Mouse (Mus musculus) brain, embryonic 14.5 days (tissue): ENCODE data around the gene Olfr502. TPM values are rescaled to one million over a fixed set of nuclear protein-coding genes. Genes with fewer than 3 reads are reported as not detected.
"Not testable (repeated sequence)": the region's sequence is repeated elsewhere in the genome, so short reads cannot be mapped to it uniquely, and the experiment has no call there.

Source experiments
- DNase-seq: peaks from one replicate; pipeline ENCODE4 v3.0.0-alpha.2; 2011; ENCODE audit warnings: low read depth
- CTCF ChIP-seq: fragments of 200-500 bp; IDR thresholded peaks from 2 replicates; pipeline ENCODE4 v1.5.1; 2012; ENCODE audit warnings: inconsistent platforms, mild to moderate bottlenecking, moderate library complexity, borderline replicate concordance; ENCODE audit not compliant: insufficient read depth, insufficient read length; ENCODE audit errors: extremely low read depth
- POLR2A ChIP-seq: fragments of 200-500 bp; IDR thresholded peaks from 2 replicates; pipeline ENCODE4 v1.6.1; 2012; ENCODE audit warnings: mild to moderate bottlenecking, inconsistent platforms, borderline replicate concordance; ENCODE audit not compliant: poor library complexity, insufficient read depth, insufficient read length, severe bottlenecking; ENCODE audit errors: extremely low read depth
- polyA plus RNA-seq: library from polyadenylated mRNA; depleted of rRNA; stranded (reverse); fragments of >200 nt; gene quantifications from 2 replicates; pipeline ENCODE4 v1.2.3, GENCODE M21; 2012; rRNA removed

The Olfr502 gene
- polyA plus RNA-seq: not detected in 2 replicates

DNA sequence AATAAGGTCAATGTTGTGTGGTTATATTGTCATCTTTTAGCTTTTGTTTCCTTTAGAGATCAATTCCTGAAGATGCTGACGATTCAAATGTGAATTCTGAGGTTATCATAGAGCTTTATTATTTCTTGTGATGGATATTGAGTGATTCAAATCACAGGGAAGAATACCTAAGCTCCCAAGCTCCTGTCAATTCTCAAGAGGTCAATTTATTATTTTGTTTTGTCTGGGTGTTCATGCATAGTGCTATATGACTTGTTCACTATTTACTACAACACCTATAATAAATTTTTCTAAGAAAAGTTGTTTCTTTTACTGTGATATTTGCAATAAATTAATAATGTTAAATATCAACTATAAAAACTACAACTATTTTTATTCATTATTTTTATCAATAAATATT is at the start of gene Olfr502:
Gene Olfr502 (minus strand): TSS at position 101 of the 400 bp plus-strand sequence.
- TF ChIP-seq POLR2A (no peak), CTCF (no peak)
- DNase-seq: no peak

DNA sequence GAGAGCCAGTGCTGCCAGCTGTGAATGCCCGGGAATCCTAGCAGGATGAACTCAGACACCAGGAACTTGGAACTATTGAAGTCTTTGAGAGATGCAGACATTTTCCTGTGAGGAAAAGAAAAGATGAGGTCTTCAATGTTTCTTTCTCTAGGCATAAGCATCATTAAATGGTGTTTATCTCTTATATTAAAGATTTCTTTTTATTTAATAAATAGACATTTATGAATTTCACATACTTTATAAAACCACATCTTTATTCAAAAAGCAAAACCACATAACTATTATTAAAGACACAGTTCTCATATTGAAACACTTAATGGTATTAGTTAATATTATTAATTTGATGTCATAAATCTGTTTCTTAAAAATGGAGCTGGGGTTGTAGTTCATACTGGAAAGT is 40.8 kb upstream of the Olfr502 start, which contains the start of gene Olfr504:
Gene Olfr504 (minus strand): TSS at position 101 of the 400 bp plus-strand sequence.
- TF ChIP-seq POLR2A (no peak), CTCF (no peak)
- no peak for DNase-seq

- not testable (repeated sequence) for DNase-seq
Observed at GRCm38 (mm10) chr7:108544227-108544626, 19.4 kb upstream of the Olfr502 start, which contains the start of gene Olfr503. Olfr503 (plus strand) TSS chr7:108544527.

GRCm38 (mm10) chr7:108542416-108542815 is 17.6 kb upstream of the Olfr502 start:
- TF ChIP-seq POLR2A (no peak), CTCF (no peak)
- no peak for DNase-seq

Other genes starting within 250 kb of the Olfr502 start
- gene Olfr490, start 236.1 kb downstream of the Olfr502 start, polyA plus RNA-seq: not detected in 2 replicates
- gene Olfr491, start 211.6 kb downstream of the Olfr502 start, polyA plus RNA-seq: not detected in 2 replicates
- not detected in 2 replicates for gene Olfr492, start 201.4 kb downstream of the Olfr502 start, polyA plus RNA-seq
- gene Olfr493, start 178.1 kb downstream of the Olfr502 start, polyA plus RNA-seq: not detected in 2 replicates
- not detected in 2 replicates for gene Olfr494, start 159.7 kb downstream of the Olfr502 start, polyA plus RNA-seq
- not detected in 2 replicates for gene Olfr495, start 131.9 kb downstream of the Olfr502 start, polyA plus RNA-seq
- gene Olfr497, start 104.6 kb downstream of the Olfr502 start, polyA plus RNA-seq: not detected in 2 replicates
- gene Olfr498, start 59.7 kb downstream of the Olfr502 start, polyA plus RNA-seq: not detected in 2 replicates
- not detected in 2 replicates for gene Olfr503, start 19.5 kb upstream of the Olfr502 start, polyA plus RNA-seq
- gene Olfr504, start 40.7 kb upstream of the Olfr502 start, polyA plus RNA-seq: not detected in 2 replicates
- gene Olfr506, start 85.7 kb upstream of the Olfr502 start, polyA plus RNA-seq: 0.01 TPM in 1 of 2 replicates, not detected in the other
- not detected in 2 replicates for gene Olfr507, start 96.7 kb upstream of the Olfr502 start, polyA plus RNA-seq
- not detected in 2 replicates for gene Olfr508, start 104.9 kb upstream of the Olfr502 start, polyA plus RNA-seq
- gene Olfr509, start 126.8 kb upstream of the Olfr502 start, polyA plus RNA-seq: not detected in 2 replicates
- gene Olfr510, start 141.4 kb upstream of the Olfr502 start, polyA plus RNA-seq: not detected in 2 replicates
- not detected in 2 replicates for gene Olfr512, start 188.3 kb upstream of the Olfr502 start, polyA plus RNA-seq
- not detected in 2 replicates for gene Olfr513, start 225.9 kb upstream of the Olfr502 start, polyA plus RNA-seq